Mouse (Mus musculus): Measurements from ENCODE around the gene Rbm18. TPM values are rescaled to one million over a fixed set of nuclear protein-coding genes. Genes with fewer than 3 reads are reported as not detected.

The Rbm18 gene
- polyA plus RNA-seq, 1 experiment from 2014 or later: 66.1 TPM

DNA sequence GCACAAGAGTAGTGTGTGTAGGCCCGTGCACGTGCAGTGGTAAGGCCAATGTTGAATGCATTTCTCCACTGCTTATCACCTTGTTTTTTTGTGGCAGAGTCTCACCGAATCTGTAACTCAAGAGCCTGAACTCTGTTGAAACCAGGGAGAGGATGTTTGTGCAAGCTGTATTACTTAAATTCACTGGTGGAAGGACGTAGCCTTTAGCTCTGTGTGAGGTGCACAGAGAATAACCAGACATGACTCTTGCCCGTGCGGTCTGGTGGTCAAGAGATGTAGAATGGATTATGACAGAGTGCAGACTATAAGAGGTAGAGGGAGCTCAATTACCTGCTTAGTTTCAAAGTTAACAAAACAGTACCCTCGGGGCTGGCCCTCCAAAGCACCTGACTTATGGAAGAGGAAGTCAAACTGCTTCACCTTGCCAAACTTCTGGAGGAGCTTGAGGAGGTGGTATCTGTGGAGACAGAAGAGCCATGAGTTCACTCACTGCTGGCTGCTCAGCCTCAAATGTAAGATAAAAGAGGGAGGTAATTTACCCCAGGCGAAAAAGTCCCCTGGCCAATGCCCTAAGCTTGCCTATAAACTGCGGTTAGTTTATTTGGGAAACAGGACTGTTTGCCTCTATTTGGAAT is 9.7 kb downstream of the Rbm18 start:
- ATAC-seq (replicated peaks; ENCODE audit: extremely low read depth, insufficient read depth, low FRiP score): no peak
- H3K4me2 ChIP-seq (ENCODE audit: low read depth, low read length): no peak overlapping the region
- WGBS: 86% methylated on average over 9 of the region's 9 CpGs
- H3K27me3 ChIP-seq (ENCODE audit: control insufficient read depth, insufficient read depth, low read length): no peaks in the 10 kb centered on the region
- no peak overlapping the region for H3K4me3 ChIP-seq (ENCODE audit: low read length)
- H3K9ac ChIP-seq (ENCODE audit: low read length): no peak overlapping the region
- H3K27ac ChIP-seq (ENCODE audit: low read length): no peak overlapping the region
- H3K36me3 ChIP-seq (ENCODE audit: control insufficient read depth, insufficient read depth): peaks cover 51% of the 10 kb centered on the region
- H3K9me3 ChIP-seq (replicated peaks; ENCODE audit: control insufficient read depth, low read length): no peaks in the 10 kb centered on the region
- peaks cover 12% of the 10 kb centered on the region for H3K4me1 ChIP-seq (ENCODE audit: control insufficient read depth, insufficient read depth, low read length)

DNA sequence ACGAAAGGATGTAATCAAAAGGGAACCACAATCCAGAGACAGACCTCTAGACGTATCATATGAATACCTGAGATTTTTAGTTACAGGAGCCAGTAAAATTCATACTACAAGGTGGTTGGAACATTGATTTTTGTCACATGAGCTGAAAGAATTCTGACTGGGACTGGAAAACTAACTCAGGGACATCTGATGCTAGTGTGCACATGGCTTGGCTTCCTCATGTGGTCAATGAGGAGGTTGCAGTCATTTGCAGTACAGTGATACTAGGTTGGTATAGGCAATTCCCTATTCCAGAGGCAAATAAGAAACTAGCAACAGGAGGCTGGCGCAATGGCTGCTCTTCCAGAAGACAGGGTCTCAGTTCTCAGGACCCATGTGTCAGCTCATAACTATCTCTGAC is 23.9 kb downstream of the Rbm18 start:
- Histone ChIP-seq H3K4me1 (ENCODE audit: control insufficient read depth, insufficient read depth, low read length) (no peaks in the 10 kb centered on the region), H3K4me3 (ENCODE audit: low read length) (no peak overlapping the region), H3K9ac (ENCODE audit: low read length) (no peak overlapping the region), H3K27ac (ENCODE audit: low read length) (no peak overlapping the region), H3K27me3 (ENCODE audit: control insufficient read depth, insufficient read depth, low read length) (peaks cover 33% of the 10 kb centered on the region), H3K36me3 (ENCODE audit: control insufficient read depth, insufficient read depth) (peaks cover 17% of the 10 kb centered on the region), H3K4me2 (ENCODE audit: low read depth, low read length) (no peak overlapping the region), H3K9me3 (replicated peaks; ENCODE audit: control insufficient read depth, low read length) (no peaks in the 10 kb centered on the region)
- WGBS: 68% methylated on average over 3 of the region's 3 CpGs
- no peak for ATAC-seq (replicated peaks; ENCODE audit: extremely low read depth, insufficient read depth, low FRiP score)

DNA sequence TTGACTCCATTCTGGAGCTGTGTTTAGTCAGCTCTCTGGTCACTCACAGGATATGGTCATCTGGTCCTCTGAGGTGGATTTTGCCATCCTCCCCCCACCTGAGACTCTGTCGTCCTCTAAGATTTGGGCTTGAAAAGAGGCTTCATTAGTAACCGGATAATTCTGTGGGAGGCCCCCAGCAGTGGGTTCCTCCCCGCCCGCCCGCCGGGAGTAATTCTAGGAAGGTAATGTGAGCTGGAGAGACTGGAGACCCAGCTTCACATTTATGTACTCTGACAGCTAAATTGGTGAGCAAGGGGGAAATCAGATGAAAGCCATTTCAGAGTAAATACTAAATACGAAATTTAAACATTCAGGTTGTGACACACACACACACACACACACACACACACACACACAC is 28.0 kb downstream of the Rbm18 start:
- H3K27ac ChIP-seq (ENCODE audit: low read length): no peak overlapping the region
- no peak for ATAC-seq (replicated peaks; ENCODE audit: extremely low read depth, insufficient read depth, low FRiP score)
- H3K4me3 ChIP-seq (ENCODE audit: low read length): no peak overlapping the region
- peaks cover 70% of the 10 kb centered on the region for H3K27me3 ChIP-seq (ENCODE audit: control insufficient read depth, insufficient read depth, low read length)
- peaks cover 15% of the 10 kb centered on the region for H3K4me1 ChIP-seq (ENCODE audit: control insufficient read depth, insufficient read depth, low read length)
- no peak overlapping the region for H3K4me2 ChIP-seq (ENCODE audit: low read depth, low read length)
- 14% methylated on average over 7 of the region's 7 CpGs for WGBS
- H3K9ac ChIP-seq (ENCODE audit: low read length): no peak overlapping the region
- no peaks in the 10 kb centered on the region for H3K9me3 ChIP-seq (replicated peaks; ENCODE audit: control insufficient read depth, low read length)
- no peaks in the 10 kb centered on the region for H3K36me3 ChIP-seq (ENCODE audit: control insufficient read depth, insufficient read depth)

DNA sequence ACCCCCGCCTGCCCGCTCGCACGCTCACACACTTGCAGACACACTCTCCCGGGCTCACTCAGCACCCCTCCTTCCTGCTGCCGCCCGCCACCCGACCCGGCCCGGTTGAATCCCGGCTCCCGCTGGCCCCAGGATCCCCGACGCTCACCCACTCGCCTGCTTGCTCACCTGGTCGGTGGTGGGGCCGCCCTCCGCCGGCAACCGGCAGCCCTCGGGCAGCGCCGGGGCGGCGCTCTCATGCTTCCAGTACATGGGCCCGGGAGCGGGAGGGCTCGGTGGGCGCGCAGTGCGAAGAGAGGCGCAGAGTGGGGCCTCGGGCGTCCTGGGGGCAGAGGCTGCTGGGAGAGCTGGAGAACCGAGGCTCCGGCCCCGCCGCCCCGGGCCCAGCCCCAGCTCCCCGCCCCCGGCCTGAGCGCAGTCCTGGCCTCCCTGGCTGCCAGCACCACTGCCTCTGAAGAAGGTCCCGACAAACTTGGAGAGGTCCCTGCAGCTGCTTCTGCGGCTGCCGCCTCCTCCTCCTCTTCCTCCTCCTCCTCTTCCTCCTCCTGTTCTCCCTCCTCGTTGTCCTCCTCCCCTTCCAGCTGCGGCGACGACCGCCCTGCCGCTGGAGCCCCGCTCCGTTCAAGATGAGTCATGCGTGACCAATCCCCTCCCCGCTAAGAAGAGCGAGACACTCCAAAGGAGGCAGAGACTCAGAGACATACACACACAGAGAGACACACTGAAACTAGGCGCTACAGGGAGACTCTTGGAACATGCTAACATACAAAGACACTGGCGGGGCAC is 31.4 kb downstream of the Rbm18 start, which contains the start of gene Lhx6:
Gene Lhx6 (minus strand): TSS at position 453 of the 786 bp plus-strand sequence.
- Histone ChIP-seq H3K4me3 (ENCODE audit: low read length) (peak within 1 kb of the TSS; percentile 61), H3K36me3 (ENCODE audit: control insufficient read depth, insufficient read depth) (no peaks in the 10 kb centered on the region), H3K9ac (ENCODE audit: low read length) (peak within 1 kb of the TSS; percentile 62), H3K9me3 (replicated peaks; ENCODE audit: control insufficient read depth, low read length) (no peaks in the 10 kb centered on the region), H3K4me1 (ENCODE audit: control insufficient read depth, insufficient read depth, low read length) (peaks cover 34% of the 10 kb centered on the region), H3K4me2 (ENCODE audit: low read depth, low read length) (peak within 1 kb of the TSS; percentile 91), H3K27ac (ENCODE audit: low read length) (no peak within 1 kb of the TSS), H3K27me3 (ENCODE audit: control insufficient read depth, insufficient read depth, low read length) (peaks cover 87% of the 10 kb centered on the region)
- ATAC-seq (replicated peaks; ENCODE audit: extremely low read depth, insufficient read depth, low FRiP score): peak; percentile 28; the same call in 1 of the 2 replicates
- WGBS: 1% methylated on average over 56 of the region's 58 CpGs

DNA sequence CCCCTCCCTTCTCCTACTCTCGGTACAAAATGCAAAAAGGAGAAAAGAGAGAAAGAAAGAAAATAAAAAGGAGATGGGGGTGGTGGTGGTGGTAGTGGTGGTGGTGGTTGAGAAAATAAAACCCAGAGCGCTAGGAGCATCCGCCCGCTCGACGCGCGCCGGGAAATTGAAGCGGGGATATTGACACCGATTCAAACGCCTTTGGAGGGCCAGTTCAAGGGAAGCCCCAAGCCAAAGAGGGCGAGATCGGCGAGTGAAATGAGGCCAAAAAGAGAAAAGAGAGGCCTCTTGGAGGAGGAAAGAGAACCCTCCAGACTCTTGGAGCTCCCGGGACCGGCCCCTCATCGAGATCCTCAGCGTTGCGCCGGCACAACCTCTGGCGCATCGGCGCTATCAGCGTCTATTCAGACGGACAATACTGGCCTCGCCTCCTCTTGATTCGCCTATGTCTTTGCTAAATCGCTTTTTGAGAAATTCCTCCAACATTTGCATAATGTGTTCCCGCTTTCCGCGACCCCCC is 32.1 kb downstream of the Rbm18 start:
- peak overlapping the region; percentile 61 for H3K4me3 ChIP-seq (ENCODE audit: low read length)
- H3K4me2 ChIP-seq (ENCODE audit: low read depth, low read length): peak overlapping the region; percentile 91
- no peaks in the 10 kb centered on the region for H3K36me3 ChIP-seq (ENCODE audit: control insufficient read depth, insufficient read depth)
- 1% methylated on average over 32 of the region's 32 CpGs for WGBS
- peaks cover 93% of the 10 kb centered on the region for H3K27me3 ChIP-seq (ENCODE audit: control insufficient read depth, insufficient read depth, low read length)
- H3K9ac ChIP-seq (ENCODE audit: low read length): peak overlapping the region; percentile 62
- ATAC-seq (replicated peaks; ENCODE audit: extremely low read depth, insufficient read depth, low FRiP score): no peak
- no peaks in the 10 kb centered on the region for H3K9me3 ChIP-seq (replicated peaks; ENCODE audit: control insufficient read depth, low read length)
- peaks cover 34% of the 10 kb centered on the region for H3K4me1 ChIP-seq (ENCODE audit: control insufficient read depth, insufficient read depth, low read length)
- no peak overlapping the region for H3K27ac ChIP-seq (ENCODE audit: low read length)

DNA sequence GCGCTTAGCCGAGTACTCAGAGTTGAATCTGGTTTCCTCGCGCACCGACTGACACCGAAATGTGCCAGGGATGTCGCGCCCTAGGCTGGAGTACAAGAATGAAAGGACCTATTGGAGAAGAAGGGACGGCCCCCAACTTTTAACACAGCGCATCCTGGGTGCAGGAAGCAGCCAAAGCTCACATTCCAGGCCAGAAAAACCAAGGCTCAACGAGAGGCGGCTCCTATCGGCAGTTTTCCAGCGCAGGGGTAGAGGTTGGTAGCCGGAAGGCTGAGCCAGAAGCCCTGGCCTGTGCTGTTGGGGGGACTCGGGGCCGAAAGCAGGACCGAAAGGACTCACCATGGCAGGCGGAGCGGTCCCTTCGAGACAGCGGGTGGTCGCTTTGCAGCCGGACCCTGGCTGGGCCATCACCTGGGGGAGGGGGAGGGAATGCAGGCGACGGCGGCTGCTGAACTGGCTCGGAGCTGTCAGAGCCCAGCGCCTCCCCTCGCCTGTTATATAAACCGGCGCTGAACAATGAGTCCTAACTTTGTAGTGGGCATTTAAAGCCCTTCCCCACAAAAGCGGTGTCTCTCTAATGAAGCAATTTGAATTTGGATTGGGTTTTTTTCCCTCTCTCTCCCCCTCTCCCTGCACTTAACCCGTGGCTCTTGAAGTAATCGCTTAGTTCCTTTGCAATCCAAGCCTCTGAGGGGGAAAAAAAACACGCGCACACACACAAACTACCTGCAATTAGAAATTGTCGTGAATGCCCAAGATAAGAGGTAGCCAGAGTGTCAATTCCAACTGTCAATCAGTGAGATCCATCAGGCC is 32.8 kb downstream of the Rbm18 start:
- WGBS: 1% methylated on average over 38 of the region's 38 CpGs
- H3K36me3 ChIP-seq (ENCODE audit: control insufficient read depth, insufficient read depth): no peaks in the 10 kb centered on the region
- peak overlapping the region; percentile 12 for H3K9ac ChIP-seq (ENCODE audit: low read length)
- peak overlapping the region; percentile 61 for H3K4me3 ChIP-seq (ENCODE audit: low read length)
- H3K4me1 ChIP-seq (ENCODE audit: control insufficient read depth, insufficient read depth, low read length): peaks cover 34% of the 10 kb centered on the region
- H3K4me2 ChIP-seq (ENCODE audit: low read depth, low read length): peak overlapping the region; percentile 91
- H3K27ac ChIP-seq (ENCODE audit: low read length): no peak overlapping the region
- ATAC-seq (replicated peaks; ENCODE audit: extremely low read depth, insufficient read depth, low FRiP score): no peak
- peaks cover 94% of the 10 kb centered on the region for H3K27me3 ChIP-seq (ENCODE audit: control insufficient read depth, insufficient read depth, low read length)
- no peaks in the 10 kb centered on the region for H3K9me3 ChIP-seq (replicated peaks; ENCODE audit: control insufficient read depth, low read length)

DNA sequence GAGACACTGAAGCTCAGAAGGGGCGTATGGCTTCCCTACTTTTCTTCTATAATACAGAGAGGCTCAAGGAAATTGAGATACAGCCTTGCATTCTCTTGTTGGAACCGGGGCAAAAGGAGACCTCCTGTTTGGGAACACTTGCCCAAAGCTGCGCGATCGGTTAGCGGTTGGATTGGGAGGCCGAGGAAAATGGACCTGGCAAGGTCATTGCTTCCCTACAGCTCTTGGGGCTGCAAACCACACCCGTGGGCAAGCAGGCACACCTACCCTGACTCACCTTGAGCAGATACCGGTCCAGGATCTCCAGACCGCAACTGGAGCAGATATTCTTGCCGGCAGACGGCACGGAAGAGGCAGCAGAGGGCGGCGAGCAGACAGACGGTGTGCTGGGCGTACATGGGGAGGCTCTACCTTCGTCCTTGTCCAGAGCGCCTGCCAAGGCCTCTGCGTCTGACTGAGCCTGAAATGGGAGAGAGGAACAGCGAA is 33.5 kb downstream of the Rbm18 start:
- Histone ChIP-seq H3K27ac (ENCODE audit: low read length) (no peak overlapping the region), H3K36me3 (ENCODE audit: control insufficient read depth, insufficient read depth) (no peaks in the 10 kb centered on the region), H3K4me1 (ENCODE audit: control insufficient read depth, insufficient read depth, low read length) (peaks cover 34% of the 10 kb centered on the region), H3K9ac (ENCODE audit: low read length) (peak overlapping the region; percentile 24; the same call in 1 of the 2 replicates), H3K9me3 (replicated peaks; ENCODE audit: control insufficient read depth, low read length) (no peaks in the 10 kb centered on the region), H3K4me3 (ENCODE audit: low read length) (peak overlapping the region; percentile 61), H3K27me3 (ENCODE audit: control insufficient read depth, insufficient read depth, low read length) (peaks cover 95% of the 10 kb centered on the region), H3K4me2 (ENCODE audit: low read depth, low read length) (peak overlapping the region; percentile 91)
- 4% methylated on average over 21 of the region's 21 CpGs for WGBS
- ATAC-seq (replicated peaks; ENCODE audit: extremely low read depth, insufficient read depth, low FRiP score): no peak

DNA sequence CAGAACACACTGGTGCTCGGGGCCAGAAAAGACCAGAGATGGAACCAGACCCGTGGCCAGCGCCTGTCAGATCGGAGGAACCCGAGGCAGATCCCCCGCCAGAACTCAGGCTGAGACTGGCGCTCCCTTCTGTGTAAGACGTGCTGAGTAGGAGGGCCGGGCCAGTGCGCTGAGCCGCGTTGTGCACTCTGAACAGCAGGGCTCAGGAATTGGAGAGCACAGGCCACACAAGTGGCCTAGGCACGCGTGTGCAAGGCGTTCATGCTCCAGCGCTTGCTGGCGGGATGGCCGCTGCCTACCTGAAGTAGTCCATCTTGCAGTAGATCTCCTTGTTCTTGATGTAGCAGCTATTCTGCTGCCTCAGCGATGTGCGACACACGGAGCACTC is 34.0 kb downstream of the Rbm18 start:
- 8% methylated on average over 21 of the region's 21 CpGs for WGBS
- H3K27ac ChIP-seq (ENCODE audit: low read length): no peak overlapping the region
- H3K36me3 ChIP-seq (ENCODE audit: control insufficient read depth, insufficient read depth): no peaks in the 10 kb centered on the region
- H3K9ac ChIP-seq (ENCODE audit: low read length): peak overlapping the region; percentile 24; the same call in 1 of the 2 replicates
- H3K4me3 ChIP-seq (ENCODE audit: low read length): peak overlapping the region; percentile 61
- H3K4me2 ChIP-seq (ENCODE audit: low read depth, low read length): peak overlapping the region; percentile 91
- ATAC-seq (replicated peaks; ENCODE audit: extremely low read depth, insufficient read depth, low FRiP score): no peak
- peaks cover 34% of the 10 kb centered on the region for H3K4me1 ChIP-seq (ENCODE audit: control insufficient read depth, insufficient read depth, low read length)
- no peaks in the 10 kb centered on the region for H3K9me3 ChIP-seq (replicated peaks; ENCODE audit: control insufficient read depth, low read length)
- H3K27me3 ChIP-seq (ENCODE audit: control insufficient read depth, insufficient read depth, low read length): peaks cover 95% of the 10 kb centered on the region

Measured in heart, embryonic 16.5 days (tissue).